Mouse (Mus musculus) MEL (cell line): ENCODE measurements around the gene Psmd3. TPM values are rescaled to one million over a fixed set of nuclear protein-coding genes. Genes with fewer than 3 reads are reported as not detected.
"Not testable (repeated sequence)": the region's sequence is repeated elsewhere in the genome, so short reads cannot be mapped to it uniquely, and the experiment has no call there.

ENCODE experiments used
- DNase-seq: peaks from one replicate; pipeline ENCODE4 v3.0.0; 2011; ENCODE audit warnings: low read depth, low spot score
- H3K27ac ChIP-seq: 2 replicates; pipeline ENCODE4 v1.5.1; 2012; ENCODE audit warnings: low read depth, mild to moderate bottlenecking, control low read depth, low read length, moderate library complexity; ENCODE audit not compliant: control insufficient read depth
- H3K27me3 ChIP-seq, 2 experiments: fragments of 150-350 bp in 1 of 2; sonication (generic) in 1 of 2; 2 replicates each; pipeline ENCODE4 v1.6.1; 2012; ENCODE audit warnings: low read length in 2 of 2, mild to moderate bottlenecking in 2 of 2, improper control_type of control experiment in 1 of 2, moderate library complexity in 1 of 2; ENCODE audit not compliant: insufficient read depth in 2 of 2, control insufficient read depth in 1 of 2
- H3K36me3 ChIP-seq, 2 experiments: 2 replicates each; pipeline ENCODE4 v1.6.1; 2012 to 2014; ENCODE audit warnings: low read length in 2 of 2, improper control_type of control experiment in 1 of 2, inconsistent platforms in 1 of 2, mild to moderate bottlenecking in 1 of 2; ENCODE audit not compliant: insufficient read depth in 2 of 2, control insufficient read depth in 1 of 2
- H3K4me1 ChIP-seq, 2 experiments: fragments of 150-350 bp in 1 of 2; sonication (generic) in 1 of 2; 2 replicates each; pipeline ENCODE4 v1.6.1; 2012; ENCODE audit warnings: low read length in 2 of 2, improper control_type of control experiment in 1 of 2, mild to moderate bottlenecking in 1 of 2; ENCODE audit not compliant: insufficient read depth in 2 of 2, control insufficient read depth in 1 of 2
- H3K4me3 ChIP-seq, 2 experiments: fragments of 150-350 bp in 1 of 2; sonication (generic) in 1 of 2; 2 replicates each; pipeline ENCODE4 v1.5.1; 2012; ENCODE audit warnings: low read depth in 2 of 2, low read length in 2 of 2, mild to moderate bottlenecking in 2 of 2, moderate library complexity in 2 of 2, control low read depth in 1 of 2, improper control_type of control experiment in 1 of 2; ENCODE audit not compliant: control insufficient read depth in 1 of 2, insufficient read depth in 1 of 2
- H3K79me2 ChIP-seq: 2 replicates; pipeline ENCODE4 v1.6.1; 2012; ENCODE audit warnings: mild to moderate bottlenecking, low read length, moderate library complexity; ENCODE audit not compliant: control insufficient read depth, poor library complexity, insufficient read depth
- H3K9ac ChIP-seq: 2 replicates; pipeline ENCODE4 v1.6.1; 2012; ENCODE audit warnings: low read depth, mild to moderate bottlenecking, control low read depth, low read length, moderate library complexity; ENCODE audit not compliant: control insufficient read depth, poor library complexity, severe bottlenecking
- H3K9me3 ChIP-seq: fragments of 150-350 bp; sonication (generic); replicated peaks from 2 replicates; pipeline ENCODE4 v1.6.1; 2012; ENCODE audit warnings: mild to moderate bottlenecking, low read length, improper control_type of control experiment, moderate library complexity; ENCODE audit not compliant: insufficient read depth
- BHLHE40 ChIP-seq: IDR thresholded peaks from 2 replicates; pipeline ENCODE4 v1.6.1; 2012; ENCODE audit warnings: low read depth, mild to moderate bottlenecking, inconsistent platforms, low read length, improper control_type of control experiment, borderline replicate concordance
- CTCF ChIP-seq, 3 experiments: IDR thresholded peaks in 2 of 3; conservative IDR thresholded peaks in 1 of 3; 2 replicates each; pipeline ENCODE4 v1.5.1; 2011 to 2012; ENCODE audit warnings: low read length in 3 of 3, low read depth in 2 of 3, mild to moderate bottlenecking in 2 of 3, improper control_type of control experiment in 1 of 3, inconsistent platforms in 1 of 3, mixed read lengths in 1 of 3, moderate library complexity in 1 of 3; ENCODE audit not compliant: control insufficient read depth in 1 of 3, insufficient read depth in 1 of 3, poor library complexity in 1 of 3, severe bottlenecking in 1 of 3
- ELF1 ChIP-seq: IDR thresholded peaks from 2 replicates; pipeline ENCODE4 v1.6.1; 2014; ENCODE audit warnings: low read depth, mild to moderate bottlenecking, inconsistent platforms, low read length, improper control_type of control experiment, moderate library complexity
- ETS1 ChIP-seq: IDR thresholded peaks from 2 replicates; pipeline ENCODE4 v1.6.1; 2012; ENCODE audit warnings: low read depth, mild to moderate bottlenecking, inconsistent platforms, low read length, improper control_type of control experiment, moderate library complexity
- HCFC1 ChIP-seq: IDR thresholded peaks from 2 replicates; pipeline ENCODE4 v1.6.1; 2012; ENCODE audit warnings: low read depth, mild to moderate bottlenecking, inconsistent platforms, low read length, improper control_type of control experiment, moderate library complexity
- JUND ChIP-seq: IDR thresholded peaks from 2 replicates; pipeline ENCODE4 v1.6.1; 2011; ENCODE audit warnings: low read depth, mild to moderate bottlenecking, improper control_type of control experiment, low read length
- KAT2A ChIP-seq: conservative IDR thresholded peaks from 2 replicates; pipeline ENCODE4 v1.6.1; 2012; ENCODE audit warnings: low read depth, low read length, improper control_type of control experiment, inconsistent platforms
- MAX ChIP-seq: IDR thresholded peaks from 2 replicates; pipeline ENCODE4 v1.6.1; 2011; ENCODE audit warnings: low read length, improper control_type of control experiment
- MEF2A ChIP-seq: IDR thresholded peaks from 2 replicates; pipeline ENCODE4 v1.6.1; 2014; ENCODE audit warnings: low read depth, mild to moderate bottlenecking, inconsistent platforms, low read length, improper control_type of control experiment; ENCODE audit not compliant: poor library complexity, insufficient replicate concordance, severe bottlenecking; ENCODE audit errors: extremely low read depth
- NRF1 ChIP-seq: IDR thresholded peaks from 2 replicates; pipeline ENCODE4 v1.6.1; 2014; ENCODE audit warnings: low read depth, mild to moderate bottlenecking, inconsistent platforms, low read length, improper control_type of control experiment, moderate library complexity; ENCODE audit not compliant: poor library complexity, insufficient read depth, severe bottlenecking
- POLR2AphosphoS2 ChIP-seq: IDR thresholded peaks from 2 replicates; pipeline ENCODE4 v1.6.1; 2011; ENCODE audit warnings: low read length, improper control_type of control experiment
- RAD21 ChIP-seq: IDR thresholded peaks from 2 replicates; pipeline ENCODE4 v1.6.1; 2011; ENCODE audit warnings: mild to moderate bottlenecking, low read depth, low read length, improper control_type of control experiment
- RCOR1 ChIP-seq: IDR thresholded peaks from 2 replicates; pipeline ENCODE4 v1.6.1; 2012; ENCODE audit warnings: low read depth, mild to moderate bottlenecking, inconsistent platforms, low read length, improper control_type of control experiment
- SIN3A ChIP-seq: IDR thresholded peaks from 2 replicates; pipeline ENCODE4 v1.6.1; 2012; ENCODE audit warnings: low read length, improper control_type of control experiment, inconsistent platforms
- SMC3 ChIP-seq: IDR thresholded peaks from 2 replicates; pipeline ENCODE4 v1.6.1; 2011; ENCODE audit warnings: low read depth, low read length, improper control_type of control experiment
- TBP ChIP-seq: IDR thresholded peaks from 2 replicates; pipeline ENCODE4 v1.8.0; 2011; ENCODE audit warnings: low read depth, low read length, improper control_type of control experiment
- TCF12 ChIP-seq: IDR thresholded peaks from 2 replicates; pipeline ENCODE4 v1.6.1; 2014; ENCODE audit warnings: low read depth, mild to moderate bottlenecking, inconsistent platforms, low read length, improper control_type of control experiment, moderate library complexity
- USF2 ChIP-seq, 2 experiments: IDR thresholded peaks; 2 replicates each; pipeline ENCODE4 v1.6.1; 2011 to 2012; ENCODE audit warnings: improper control_type of control experiment in 2 of 2, low read length in 2 of 2, borderline replicate concordance in 1 of 2, inconsistent platforms in 1 of 2, low read depth in 1 of 2, mild to moderate bottlenecking in 1 of 2; ENCODE audit not compliant: insufficient read depth in 1 of 2
- ZC3H11A ChIP-seq: IDR thresholded peaks from 2 replicates; pipeline ENCODE4 v1.6.1; 2012; ENCODE audit warnings: low read depth, mild to moderate bottlenecking, inconsistent platforms, low read length, improper control_type of control experiment
- polyA plus RNA-seq, 2 experiments: library from polyadenylated mRNA; stranded (reverse) in 1 of 2; unstranded in 1 of 2; fragments of >175 nt in 1 of 2; fragments of >200 nt in 1 of 2; gene quantifications; 2 replicates each; pipeline versions ENCODE4 v1.2.1 to v1.2.4; 2012; ENCODE audit warnings: low replicate concordance in 2 of 2, low read depth in 1 of 2; ENCODE audit not compliant: insufficient read length in 2 of 2, insufficient read depth in 1 of 2, missing spikeins in 1 of 2
- total RNA-seq: library from RNA; depleted of rRNA; stranded (reverse); fragments of 300-350 nt; gene quantifications from 2 replicates; pipeline ENCODE4 v1.2.3, GENCODE M21; 2012

The Psmd3 gene
- total and polyA plus RNA-seq, 3 experiments, result 214 to 417 (median 350) TPM

DNA sequence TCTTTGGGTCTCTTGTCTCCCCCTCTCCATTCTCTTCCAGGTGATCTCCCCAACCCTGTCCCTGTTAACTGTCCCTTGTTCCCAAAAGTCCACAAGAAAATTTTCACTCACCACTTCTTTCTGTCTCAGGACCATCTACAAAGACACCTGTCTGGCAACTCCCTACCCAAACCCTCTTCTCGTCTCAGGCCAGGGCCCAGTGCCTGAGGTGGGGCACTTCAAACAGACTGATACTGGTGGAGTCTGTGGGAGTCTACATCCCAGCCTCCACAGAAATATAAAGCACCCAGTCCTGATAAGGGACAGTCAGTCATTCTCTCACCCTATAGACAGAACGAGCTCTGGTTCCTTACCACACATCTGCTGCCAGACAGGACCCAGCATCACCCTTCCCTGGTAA is 35.9 kb upstream of the Psmd3 start, which contains the start of gene Gsdma2:
Gene Gsdma2, plus strand, starts transcription at position 301 of the 400 bp plus-strand sequence.
- DNase-seq, result no peak
- Histone ChIP-seq H3K9me3 (no peaks in the 10 kb centered on the region), H3K27me3 (peaks cover 18 to 28% of the 10 kb centered on the region in 2 experiments), H3K4me1 (no peaks in the 10 kb centered on the region), H3K4me3 (no peak within 1 kb of the TSS), H3K9ac (no peak within 1 kb of the TSS), H3K36me3 (no peaks in the 10 kb centered on the region), H3K79me2 (no peaks in the 10 kb centered on the region), H3K27ac (no peak within 1 kb of the TSS)
- TF ChIP-seq POLR2AphosphoS2 (no peak), TBP (0 out of 2 replicates have a peak, but pooled peaks have one; percentile 42)

- not testable (repeated sequence) for H3K4me1 ChIP-seq, H3K79me2 ChIP-seq
- peak; percentile 77 for DNase-seq
Observed at GRCm38 (mm10) chr11:98655076-98655475, 27.3 kb upstream of the Psmd3 start.

DNA sequence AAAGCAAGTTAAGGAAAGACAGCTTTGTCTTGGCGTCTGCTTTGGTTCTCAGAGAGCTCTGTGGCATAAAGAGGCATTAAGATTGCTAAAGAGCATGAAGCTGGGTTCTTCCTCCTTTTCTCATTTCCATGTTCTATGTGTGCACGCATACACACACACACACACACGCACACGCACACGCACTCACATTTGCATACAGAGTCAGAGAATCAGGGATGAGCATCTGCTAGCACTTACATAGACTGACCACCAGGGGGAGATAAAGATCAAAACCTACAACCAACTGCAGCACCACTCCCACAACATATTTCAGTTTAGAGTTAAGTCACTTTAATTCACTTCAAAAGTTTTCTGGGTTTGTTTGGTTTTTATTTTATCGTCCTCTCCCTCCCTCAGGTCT is 21.8 kb upstream of the Psmd3 start:
- TF ChIP-seq MAX, result 0 out of 2 replicates have a peak, but pooled peaks have one; percentile 22
- no peak for TF ChIP-seq POLR2AphosphoS2
- TF ChIP-seq RAD21, result peak; percentile 67
- peak; percentile 88 for TF ChIP-seq SMC3
- TF ChIP-seq ZC3H11A, result peak; percentile 75
- no peak for TF ChIP-seq JUND
- TF ChIP-seq RCOR1, result 0 out of 2 replicates have a peak, but pooled peaks have one; percentile 5
- peak; percentile 49 to 85 (median 83) for TF ChIP-seq CTCF (IDR thresholded peaks at IDR 0.05 in 2 of 3, conservative IDR thresholded peaks at IDR 0.05 in 1 of 3; ENCODE audit: control insufficient read depth in 1 of 3, insufficient read depth in 1 of 3, low read depth in 2 of 3, low read length in 3 of 3, poor library complexity in 1 of 3, severe bottlenecking in 1 of 3)
- TF ChIP-seq TBP, result peak; percentile 43; the same call in 1 of the 2 replicates
- no peak for TF ChIP-seq MEF2A
- TF ChIP-seq ETS1, result 0 out of 2 replicates have a peak, but pooled peaks have one; percentile 40
- no peak for TF ChIP-seq KAT2A
- TF ChIP-seq NRF1, result 0 out of 2 replicates have a peak, but pooled peaks have one; percentile 13
- TF ChIP-seq USF2 (IDR thresholded peaks at IDR 0.05; ENCODE audit: borderline replicate concordance in 1 of 2, insufficient read depth in 1 of 2, low read depth in 1 of 2, low read length in 2 of 2), result no peak

More at GRCm38 (mm10) chr11:98655076-98655475, 27.3 kb upstream of the Psmd3 start:
- TF ChIP-seq RAD21 (peak; percentile 85), SMC3 (peak; percentile 82), TCF12 (0 out of 2 replicates have a peak, but pooled peaks have one; percentile 17), RCOR1 (peak; percentile 40; the same call in 1 of the 2 replicates), ZC3H11A (peak; percentile 80), HCFC1 (peak; percentile 53; the same call in 1 of the 2 replicates), BHLHE40 (0 out of 2 replicates have a peak, but pooled peaks have one; percentile 36), SIN3A (peak; percentile 47; the same call in 1 of the 2 replicates), ELF1 (peak; percentile 95), CTCF (IDR thresholded peaks at IDR 0.05 in 2 of 3, conservative IDR thresholded peaks at IDR 0.05 in 1 of 3; ENCODE audit: control insufficient read depth in 1 of 3, insufficient read depth in 1 of 3, low read depth in 2 of 3, low read length in 3 of 3, poor library complexity in 1 of 3, severe bottlenecking in 1 of 3) (peak; percentile 64 to 88 (median 87))
- TF ChIP-seq, all 39 proteins: peak for 10; not testable (repeated sequence) for 29
- not testable (repeated sequence) for H3K4me3 ChIP-seq, H3K36me3 ChIP-seq, H3K9ac ChIP-seq, H3K9me3 ChIP-seq, H3K27ac ChIP-seq
- H3K27me3 ChIP-seq, result peaks cover 3 to 19% of the 10 kb centered on the region in 2 experiments

More for the DNA sequence above, 21.8 kb upstream of the Psmd3 start:
- 0 out of 4 replicates have a peak, but pooled peaks cover 0 to 2% of the 10 kb centered on the region in 2 experiments for H3K36me3 ChIP-seq
- H3K9ac ChIP-seq, result no peak overlapping the region
- no peaks in the 10 kb centered on the region for H3K9me3 ChIP-seq
- H3K79me2 ChIP-seq, result no peaks in the 10 kb centered on the region
- H3K27ac ChIP-seq, result no peak overlapping the region
- H3K4me3 ChIP-seq, result no peak overlapping the region
- peak; percentile 89 for DNase-seq
- H3K27me3 ChIP-seq, result peaks cover 0 to 8% of the 10 kb centered on the region in 2 experiments; a peak in 3 of 4 replicates
- peaks cover 0 to 12% of the 10 kb centered on the region in 2 experiments; a peak in 2 of 4 replicates for H3K4me1 ChIP-seq
